Mouse (Mus musculus): ENCODE results near the gene Gm20388.

DNA sequence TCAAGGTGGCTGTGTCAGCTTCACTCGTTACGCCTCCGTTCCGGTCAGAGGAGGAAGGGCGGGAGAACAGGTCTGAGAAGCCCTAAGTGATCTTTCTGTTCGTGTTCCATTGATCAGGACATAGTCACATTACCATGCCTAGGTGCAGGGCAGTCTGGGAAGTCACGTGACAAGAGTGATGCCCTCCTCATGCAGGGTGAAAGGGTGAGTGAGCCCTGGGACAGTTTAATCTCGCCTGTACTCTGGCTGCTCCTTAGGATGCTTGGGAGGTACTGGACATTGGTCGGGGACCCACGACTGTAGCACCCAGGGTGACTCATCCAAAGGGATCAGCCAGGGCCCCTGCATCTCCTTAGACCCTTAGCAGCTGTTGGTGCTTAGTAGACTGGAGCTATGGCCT lies 3535.3 kb downstream of the Gm20388 start:
- TF ChIP-seq CTCF (IDR thresholded peaks at IDR 0.05; ENCODE audit: low read depth), result no peak
- TF ChIP-seq EP300 (IDR thresholded peaks at IDR 0.05; ENCODE audit: low read depth), result no peak
